Mouse (Mus musculus): ENCODE measurements around the gene Nipal3.

Gene Nipal3

GRCm38 (mm10) chr4:135433443-135434394 lies 61.1 kb downstream of the Nipal3 start, which contains the start of gene Rcan3:
Gene Rcan3 (minus strand): TSS chr4:135433853.
- DNase-seq (ENCODE audit: low spot score) = peak; percentile 74

- DNase-seq (ENCODE audit: low spot score) = no peak
Measured at GRCm38 (mm10) chr4:135433086-135433442, 61.8 kb downstream of the Nipal3 start.

GRCm38 (mm10) chr4:135429990-135430760 lies 64.7 kb downstream of the Nipal3 start:
- no peak for DNase-seq (ENCODE audit: low spot score)

- DNase-seq (ENCODE audit: low spot score) = no peak
Measured at GRCm38 (mm10) chr4:135429383-135429782, 65.5 kb downstream of the Nipal3 start.

- no peak for DNase-seq (ENCODE audit: low spot score)
Measured at GRCm38 (mm10) chr4:135426587-135426986, 68.3 kb downstream of the Nipal3 start.

GRCm38 (mm10) chr4:135425625-135426024 lies 69.2 kb downstream of the Nipal3 start:
- no peak for DNase-seq (ENCODE audit: low spot score)

- DNase-seq (ENCODE audit: low spot score) = no peak
Measured at GRCm38 (mm10) chr4:135420961-135421360, 73.9 kb downstream of the Nipal3 start.

- DNase-seq (ENCODE audit: low spot score) = no peak
Measured at GRCm38 (mm10) chr4:135420416-135420815, 74.4 kb downstream of the Nipal3 start.

GRCm38 (mm10) chr4:135419996-135420395 lies 74.8 kb downstream of the Nipal3 start:
- no peak for DNase-seq (ENCODE audit: low spot score)

- no peak for DNase-seq (ENCODE audit: low spot score)
Measured at GRCm38 (mm10) chr4:135416367-135416766, 78.5 kb downstream of the Nipal3 start.

GRCm38 (mm10) chr4:135413491-135413890 lies 81.3 kb downstream of the Nipal3 start:
- no peak for DNase-seq (ENCODE audit: low spot score)

GRCm38 (mm10) chr4:135411633-135412032 lies 83.2 kb downstream of the Nipal3 start:
- peak; percentile 76 for DNase-seq (ENCODE audit: low spot score)

- DNase-seq (ENCODE audit: low spot score) = no peak
Measured at GRCm38 (mm10) chr4:135406180-135406579, 88.7 kb downstream of the Nipal3 start.

GRCm38 (mm10) chr4:135404916-135405315 lies 89.9 kb downstream of the Nipal3 start:
- DNase-seq (ENCODE audit: low spot score) = no peak

- DNase-seq (ENCODE audit: low spot score) = no peak
Measured at GRCm38 (mm10) chr4:135404048-135404447, 90.8 kb downstream of the Nipal3 start.

- DNase-seq (ENCODE audit: low spot score) = no peak
Measured at GRCm38 (mm10) chr4:135401881-135402280, 93.0 kb downstream of the Nipal3 start.

GRCm38 (mm10) chr4:135397991-135398390 lies 96.8 kb downstream of the Nipal3 start, which contains the start of gene Ncmap:
Gene Ncmap (minus strand): TSS chr4:135398227.
- no peak for DNase-seq (ENCODE audit: low spot score)

GRCm38 (mm10) chr4:135397551-135397950 lies 97.3 kb downstream of the Nipal3 start:
- DNase-seq (ENCODE audit: low spot score) = no peak

- no peak for DNase-seq (ENCODE audit: low spot score)
Measured at GRCm38 (mm10) chr4:135396303-135396702, 98.5 kb downstream of the Nipal3 start.

All from embryo, embryonic 10 days (tissue).